Mouse (Mus musculus) hindbrain, embryonic 11.5 days (tissue): Measurements from ENCODE around the gene Tdrd3. TPM values are rescaled to one million over a fixed set of nuclear protein-coding genes. Genes with fewer than 3 reads are reported as not detected.

Experiments
- ATAC-seq: fragments of 200-750 bp; cut with Nextera tagmentation; 2 replicates; pipeline ENCODE4 v1.8.0; 2017; ENCODE audit warnings: mild to moderate bottlenecking, moderate TSS enrichment, moderate library complexity; ENCODE audit not compliant: low FRiP score
- DNase-seq: peaks from one replicate; pipeline ENCODE4 v3.0.0-alpha.2; 2015; ENCODE audit warnings: low spot score
- H3K27ac ChIP-seq: fragments of 300-500 bp; sonication (generic); 2 replicates; pipeline ENCODE4 v1.5.1; 2014; ENCODE audit warnings: mild to moderate bottlenecking, low read depth, low read length
- H3K27me3 ChIP-seq: fragments of 300-500 bp; sonication (generic); 2 replicates; pipeline ENCODE4 v1.6.1; 2014; ENCODE audit warnings: mild to moderate bottlenecking, low read length, moderate library complexity, mixed read lengths; ENCODE audit not compliant: control insufficient read depth, insufficient read depth
- H3K36me3 ChIP-seq: fragments of 300-500 bp; sonication (generic); 2 replicates; pipeline ENCODE4 v1.6.1; 2014; ENCODE audit warnings: mild to moderate bottlenecking, low read length, moderate library complexity, mixed read lengths; ENCODE audit not compliant: control insufficient read depth, insufficient read depth
- H3K4me1 ChIP-seq: fragments of 300-500 bp; sonication (generic); replicated peaks from 2 replicates; pipeline ENCODE4 v1.6.1; 2014; ENCODE audit warnings: low read length, mixed read lengths; ENCODE audit not compliant: control insufficient read depth, insufficient read depth
- H3K4me2 ChIP-seq: fragments of 300-500 bp; sonication (generic); replicated peaks from 2 replicates; pipeline ENCODE4 v1.6.1; 2014; ENCODE audit warnings: mild to moderate bottlenecking, low read depth, low read length
- H3K4me3 ChIP-seq: fragments of 300-500 bp; sonication (generic); 2 replicates; pipeline ENCODE4 v1.5.1; 2014; ENCODE audit warnings: low read depth, low read length
- H3K9ac ChIP-seq: fragments of 300-500 bp; sonication (generic); 2 replicates; pipeline ENCODE4 v1.6.1; 2014; ENCODE audit warnings: low read depth, low read length
- H3K9me3 ChIP-seq: fragments of 300-500 bp; sonication (generic); 2 replicates; pipeline ENCODE4 v1.6.1; 2016; ENCODE audit warnings: low read length; ENCODE audit not compliant: control insufficient read depth
- WGBS: fragments of 180-500 bp; shearing (Covaris S2); extraction: QIAGEN DNeasy Blood & Tissue Kit; methylation state at CpG from one replicate; pipeline ENCODE4 v1.1.7; 2014; 5-methylcytosine and 5-hydroxymethylcytosine counted together
- polyA plus RNA-seq: library from polyadenylated mRNA; unstranded; fragments of >200 nt; fragmentation: Nextera tagmentation; extraction: Ambion mirVana; gene quantifications from 2 replicates; pipeline ENCODE4 v1.2.1, GENCODE M21; 2014

Tdrd3 gene
- polyA plus RNA-seq, 1 experiment from 2014 or later = 46.0 TPM

- Histone ChIP-seq H3K4me1 (no peaks in the 10 kb centered on the region), H3K9me3 (no peaks in the 10 kb centered on the region), H3K4me2 (no peak overlapping the region), H3K27me3 (no peaks in the 10 kb centered on the region), H3K4me3 (no peak overlapping the region), H3K36me3 (no peaks in the 10 kb centered on the region; the same call in 1 of the 2 replicates), H3K9ac (no peak overlapping the region), H3K27ac (no peak overlapping the region)
- ATAC-seq = no peak
- 5% methylated on average over 2 of the region's 2 CpGs for WGBS
- DNase-seq = peak; percentile 18
Observed at GRCm38 (mm10) chr14:87439721-87440120, 23.3 kb downstream of the Tdrd3 start.

GRCm38 (mm10) chr14:87446331-87446913, 30.0 kb downstream of the Tdrd3 start:
- Histone ChIP-seq H3K4me3 (no peak overlapping the region), H3K4me2 (no peak overlapping the region), H3K4me1 (no peaks in the 10 kb centered on the region), H3K27ac (no peak overlapping the region), H3K9ac (no peak overlapping the region), H3K9me3 (no peaks in the 10 kb centered on the region), H3K27me3 (no peaks in the 10 kb centered on the region), H3K36me3 (no peaks in the 10 kb centered on the region)
- ATAC-seq (no peak), DNase-seq (no peak)
- 86% methylated on average over 8 of the region's 8 CpGs for WGBS

DNA sequence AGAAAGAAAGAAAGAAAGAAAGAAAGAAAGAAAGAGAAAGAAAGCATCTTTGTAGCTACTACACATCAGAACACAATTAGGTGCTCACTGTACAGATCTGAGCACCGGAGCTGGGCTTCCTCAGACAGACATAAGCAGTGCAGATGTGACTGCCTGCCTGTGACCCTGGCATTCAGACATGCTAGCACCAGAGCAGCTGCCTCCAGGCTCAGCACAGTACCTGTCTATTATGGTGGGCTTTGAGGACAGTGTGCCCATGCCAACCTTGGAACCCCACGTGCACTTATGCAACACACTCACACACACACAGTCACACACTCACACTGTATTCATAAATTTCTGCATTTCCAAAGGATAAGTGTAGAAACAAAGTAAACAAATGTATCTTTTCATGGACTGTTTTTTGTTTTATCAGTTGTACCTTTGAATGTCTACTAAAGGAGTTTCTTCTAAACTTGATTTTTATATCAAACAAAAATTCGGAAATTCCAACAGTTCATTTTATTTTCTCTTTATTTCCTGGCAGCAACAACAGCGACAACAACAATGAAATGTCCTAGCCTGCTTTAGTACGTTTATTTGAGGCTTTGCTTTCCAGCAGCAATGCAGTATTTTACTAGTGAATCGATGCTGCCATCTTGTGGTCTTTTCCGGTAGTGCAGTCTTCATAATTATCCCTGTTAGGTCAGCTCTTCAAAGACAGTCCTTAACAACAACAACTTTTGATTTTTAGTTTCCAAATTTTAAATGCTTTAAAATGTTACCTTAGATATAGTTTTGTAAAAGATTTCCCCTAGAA, 35.4 kb downstream of the Tdrd3 start:
- H3K4me3 ChIP-seq = no peak overlapping the region
- no peaks in the 10 kb centered on the region for H3K36me3 ChIP-seq
- no peaks in the 10 kb centered on the region for H3K27me3 ChIP-seq
- no peaks in the 10 kb centered on the region for H3K9me3 ChIP-seq
- no peaks in the 10 kb centered on the region for H3K4me1 ChIP-seq
- no peak overlapping the region for H3K4me2 ChIP-seq
- ATAC-seq (peak; percentile 87), DNase-seq (peak; percentile 90)
- 0 out of 2 replicates have a peak overlapping the region, but pooled peaks have one; percentile 31 for H3K9ac ChIP-seq
- WGBS = 13% methylated on average over 7 of the region's 7 CpGs
- no peak overlapping the region for H3K27ac ChIP-seq

DNA sequence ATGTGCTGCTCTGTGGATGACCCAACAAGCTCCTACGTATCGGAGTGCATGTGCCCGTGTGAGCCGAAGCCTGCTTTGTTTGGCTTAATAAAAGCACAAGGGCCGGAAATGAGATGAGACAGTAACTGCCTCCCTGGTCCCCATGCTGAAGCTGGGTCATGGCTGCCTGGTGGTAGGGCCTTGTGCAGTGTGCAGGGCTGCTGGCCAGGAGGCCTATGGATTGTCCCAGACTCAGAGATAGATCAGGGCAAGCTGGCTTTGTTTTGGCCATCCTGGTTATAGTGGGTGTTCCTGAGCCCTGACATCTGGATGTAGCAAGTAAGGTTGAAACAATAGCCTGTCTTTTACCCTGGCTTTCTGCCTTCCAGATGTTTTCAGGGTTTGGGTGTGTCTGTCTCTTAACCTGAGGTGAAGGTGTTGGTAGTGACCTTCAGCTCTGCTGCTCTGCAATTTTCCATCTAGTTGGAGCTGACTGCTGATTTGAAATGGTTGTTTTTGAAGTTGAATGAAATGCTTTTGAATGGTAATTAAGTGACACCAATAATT, 39.3 kb downstream of the Tdrd3 start:
- Histone ChIP-seq H3K4me3 (no peak overlapping the region), H3K4me1 (no peaks in the 10 kb centered on the region), H3K4me2 (no peak overlapping the region), H3K9ac (no peak overlapping the region), H3K9me3 (no peaks in the 10 kb centered on the region), H3K27ac (no peak overlapping the region), H3K36me3 (no peaks in the 10 kb centered on the region), H3K27me3 (no peaks in the 10 kb centered on the region)
- no peak for DNase-seq
- ATAC-seq = no peak
- 81% methylated on average over 5 of the region's 5 CpGs for WGBS

DNA sequence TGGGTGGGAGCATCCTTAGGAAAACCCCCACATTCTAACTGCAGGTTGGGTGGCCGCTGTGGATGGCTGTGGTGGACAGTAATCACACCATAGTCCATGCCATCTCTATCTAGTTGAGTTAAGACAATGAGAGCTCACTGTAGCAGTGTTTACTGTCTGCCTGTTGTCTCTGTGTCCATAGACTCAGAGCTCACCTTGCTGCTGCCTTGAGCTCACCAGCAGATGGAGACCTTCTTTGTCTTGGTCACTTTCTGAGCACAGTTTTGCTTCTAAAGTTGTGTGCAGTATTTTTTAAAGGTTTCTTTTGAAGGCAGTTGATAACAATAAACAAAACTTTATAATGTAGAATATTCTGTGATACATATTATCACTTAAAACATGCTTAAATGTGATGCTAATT, 43.3 kb downstream of the Tdrd3 start:
- DNase-seq = no peak
- no peaks in the 10 kb centered on the region for H3K36me3 ChIP-seq
- H3K9ac ChIP-seq = no peak overlapping the region
- H3K27me3 ChIP-seq = no peaks in the 10 kb centered on the region
- H3K4me3 ChIP-seq = no peak overlapping the region
- no peaks in the 10 kb centered on the region for H3K9me3 ChIP-seq
- H3K4me2 ChIP-seq = no peak overlapping the region
- 70% methylated on average over 1 of the region's 1 CpGs for WGBS
- ATAC-seq = no peak
- H3K27ac ChIP-seq = no peak overlapping the region
- no peaks in the 10 kb centered on the region for H3K4me1 ChIP-seq

GRCm38 (mm10) chr14:87461543-87461942, 45.1 kb downstream of the Tdrd3 start:
- DNase-seq (no peak), ATAC-seq (no peak)
- Histone ChIP-seq H3K4me2 (no peak overlapping the region), H3K4me3 (no peak overlapping the region), H3K9ac (no peak overlapping the region), H3K27me3 (no peaks in the 10 kb centered on the region), H3K9me3 (no peaks in the 10 kb centered on the region), H3K4me1 (no peaks in the 10 kb centered on the region), H3K36me3 (no peaks in the 10 kb centered on the region), H3K27ac (no peak overlapping the region)
- 87% methylated on average over 12 of the region's 12 CpGs for WGBS

GRCm38 (mm10) chr14:87463963-87464654, 47.7 kb downstream of the Tdrd3 start:
- H3K27ac ChIP-seq = no peak overlapping the region
- ATAC-seq (peak; percentile 62), DNase-seq (peak; percentile 86)
- no peaks in the 10 kb centered on the region for H3K27me3 ChIP-seq
- no peak overlapping the region for H3K4me3 ChIP-seq
- H3K36me3 ChIP-seq = no peaks in the 10 kb centered on the region
- H3K4me1 ChIP-seq = no peaks in the 10 kb centered on the region
- H3K4me2 ChIP-seq = no peak overlapping the region
- H3K9me3 ChIP-seq = no peaks in the 10 kb centered on the region
- no peak overlapping the region for H3K9ac ChIP-seq
- WGBS = 17% methylated on average over 11 of the region's 11 CpGs

GRCm38 (mm10) chr14:87464655-87465054, 48.2 kb downstream of the Tdrd3 start:
- no peak overlapping the region for H3K4me2 ChIP-seq
- H3K27me3 ChIP-seq = no peaks in the 10 kb centered on the region
- DNase-seq (no peak), ATAC-seq (peak; percentile 15; the same call in 1 of the 2 replicates)
- H3K9me3 ChIP-seq = no peaks in the 10 kb centered on the region
- no peak overlapping the region for H3K27ac ChIP-seq
- no peak overlapping the region for H3K9ac ChIP-seq
- H3K4me1 ChIP-seq = no peaks in the 10 kb centered on the region
- H3K36me3 ChIP-seq = no peaks in the 10 kb centered on the region
- H3K4me3 ChIP-seq = no peak overlapping the region
